Mouse (Mus musculus) cerebellum, postnatal 36 days (tissue): ENCODE measurements around the gene Clec2d.
"Not testable (repeated sequence)": the region's sequence is repeated elsewhere in the genome, so short reads cannot be mapped to it uniquely, and the experiment has no call there.

Experiments
- DNase-seq, 2 experiments: peaks; one replicate each; pipeline ENCODE4 v3.0.0; 2021 to 2022; ENCODE audit warnings: mixed read lengths in 2 of 2

Gene Clec2d

DNA sequence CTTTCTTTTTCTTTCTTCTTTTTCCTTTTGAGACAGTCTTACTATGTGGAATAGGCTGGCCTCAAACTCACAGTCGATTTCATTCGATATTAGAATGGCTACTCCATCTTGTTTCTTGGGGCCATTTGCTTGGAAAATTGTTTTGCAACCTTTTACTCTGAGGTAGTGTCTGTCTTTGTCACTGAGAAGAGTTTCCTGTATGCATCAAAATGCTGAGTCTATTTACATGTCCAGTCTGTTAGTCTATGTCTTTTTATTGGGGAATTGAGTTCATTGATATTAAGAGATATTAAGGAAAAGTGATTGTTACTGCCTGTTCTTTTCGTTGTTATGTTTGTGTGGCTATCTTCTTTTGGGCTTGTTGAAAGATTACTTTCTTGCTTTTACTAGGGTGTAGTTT is 7.4 kb downstream of the Clec2d start:
- not testable (repeated sequence) for DNase-seq

DNA sequence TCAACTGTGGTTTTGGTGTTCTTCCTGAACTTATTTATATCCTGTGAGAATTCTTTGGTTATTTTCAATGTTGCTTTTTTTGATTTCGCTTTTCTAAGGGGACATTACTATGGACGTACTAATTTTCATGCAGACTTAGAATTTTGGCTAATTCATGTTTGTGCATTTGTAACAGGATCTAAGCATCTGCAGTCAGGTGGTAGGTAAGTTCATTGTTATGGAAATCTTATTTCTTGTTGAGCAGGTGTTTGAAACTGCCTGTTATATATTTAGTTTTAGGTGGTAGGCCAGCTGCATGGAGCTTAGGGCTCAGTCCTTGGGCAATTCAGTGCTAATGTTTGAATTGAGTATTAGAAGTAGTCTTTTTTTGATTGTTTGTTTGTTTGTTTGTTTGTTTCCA is 13.0 kb downstream of the Clec2d start:
- no peak for DNase-seq

DNA sequence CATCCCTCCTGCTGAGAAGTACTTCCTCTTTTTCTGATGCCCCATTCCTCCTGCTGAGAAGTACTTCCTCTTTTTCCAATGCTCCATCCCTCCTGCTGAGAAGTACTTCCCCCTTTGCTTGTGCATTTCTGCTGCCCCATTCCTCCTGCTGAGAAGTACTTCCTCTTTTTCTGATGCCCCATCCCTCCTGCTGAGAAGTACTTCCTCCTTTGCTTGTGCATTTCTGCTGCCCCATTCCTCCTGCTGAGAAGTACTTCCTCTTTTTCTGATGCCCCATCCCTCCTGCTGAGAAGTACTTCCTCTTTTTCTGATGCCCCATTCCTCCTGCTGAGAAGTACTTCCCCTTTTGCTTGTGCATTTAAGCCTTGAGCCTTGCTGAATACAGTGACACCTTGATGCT is 19.7 kb downstream of the Clec2d start:
- DNase-seq: not testable (repeated sequence)

DNA sequence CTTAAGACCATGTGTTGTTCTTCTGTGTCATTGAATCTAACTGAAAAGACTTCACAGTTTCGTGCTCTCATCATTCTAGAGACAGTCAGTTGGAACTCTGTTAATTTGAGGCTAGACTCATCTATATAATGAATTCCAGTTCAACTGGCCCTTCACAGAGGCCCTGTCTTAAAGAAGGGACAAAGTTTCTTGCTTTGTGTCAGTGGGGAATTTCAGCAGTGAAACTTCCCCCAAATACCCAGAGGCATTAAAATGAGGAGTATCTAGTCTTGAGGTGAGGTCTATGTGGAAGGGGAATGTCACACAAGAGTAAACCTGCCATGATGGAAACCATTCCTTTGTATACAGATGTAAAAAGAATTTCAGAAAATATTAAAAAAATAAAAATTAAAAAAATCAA is 21.9 kb downstream of the Clec2d start:
- DNase-seq: no peak

DNA sequence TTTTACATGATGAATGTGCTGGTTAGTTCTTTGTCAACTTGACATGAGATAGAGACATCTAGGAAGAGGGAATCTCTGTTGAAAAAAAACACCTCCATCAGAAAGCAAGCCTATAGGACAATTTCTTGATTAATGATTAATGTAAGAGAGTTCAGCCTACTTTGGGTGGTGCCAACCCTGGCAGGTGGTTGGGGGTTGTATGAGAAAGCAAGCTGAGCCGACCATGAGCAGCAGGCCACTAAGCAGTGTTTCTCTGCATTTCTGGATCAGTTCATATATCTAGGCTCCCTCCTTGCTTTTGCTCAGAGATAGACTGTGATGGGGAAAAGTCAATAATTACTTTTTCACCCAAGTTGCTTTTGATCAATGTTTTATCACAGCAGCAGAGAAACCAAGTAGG is 23.9 kb downstream of the Clec2d start:
- no peak for DNase-seq

DNA sequence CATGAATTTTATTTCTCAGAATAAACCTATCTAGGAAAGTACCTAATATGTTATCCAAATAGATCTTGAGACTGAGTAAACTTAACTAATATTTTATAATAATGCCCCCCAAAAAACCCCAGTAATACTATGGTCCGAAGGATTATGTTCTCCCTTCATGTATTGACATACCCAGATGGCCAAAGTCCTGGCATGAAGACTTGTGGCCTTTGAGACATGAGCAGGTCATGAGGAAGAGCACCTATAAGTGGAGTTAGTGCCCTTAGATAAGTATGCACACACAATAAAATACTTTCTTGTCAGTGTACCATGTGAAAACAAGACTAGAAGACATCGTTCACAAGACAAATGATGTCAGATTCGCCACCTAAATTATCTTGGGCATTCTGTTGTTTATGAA is 24.4 kb downstream of the Clec2d start:
- no peak for DNase-seq

DNA sequence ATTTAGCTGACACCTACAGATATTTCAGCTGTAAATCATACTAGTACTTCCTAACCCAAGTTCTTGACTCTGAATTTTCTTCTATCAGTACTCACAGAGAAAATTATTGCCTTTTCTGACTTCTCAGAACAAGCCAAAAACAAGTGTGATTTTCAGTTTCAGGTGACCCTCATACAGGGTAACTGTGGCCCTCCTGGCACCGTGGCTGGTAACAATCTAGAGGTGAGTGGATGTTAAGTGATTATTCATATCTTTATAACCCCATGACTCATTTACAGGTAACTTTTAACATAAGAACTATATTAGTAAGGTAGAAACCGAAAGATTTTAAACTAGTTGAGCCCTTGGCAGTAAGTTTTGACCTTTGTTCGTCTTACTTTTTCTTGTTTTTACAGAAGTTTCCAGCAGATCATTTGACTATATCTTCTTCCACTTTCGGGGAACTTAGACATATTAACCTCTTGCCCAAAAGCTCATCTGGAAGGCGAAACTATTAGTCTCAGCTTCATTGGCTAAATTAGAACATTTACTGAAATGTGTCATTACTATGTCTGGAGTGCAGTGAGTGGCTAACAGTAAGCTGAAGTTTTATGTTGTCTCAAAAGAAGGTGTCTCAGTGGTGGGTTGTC is 28.6 kb downstream of the Clec2d start:
- no peak for DNase-seq

DNA sequence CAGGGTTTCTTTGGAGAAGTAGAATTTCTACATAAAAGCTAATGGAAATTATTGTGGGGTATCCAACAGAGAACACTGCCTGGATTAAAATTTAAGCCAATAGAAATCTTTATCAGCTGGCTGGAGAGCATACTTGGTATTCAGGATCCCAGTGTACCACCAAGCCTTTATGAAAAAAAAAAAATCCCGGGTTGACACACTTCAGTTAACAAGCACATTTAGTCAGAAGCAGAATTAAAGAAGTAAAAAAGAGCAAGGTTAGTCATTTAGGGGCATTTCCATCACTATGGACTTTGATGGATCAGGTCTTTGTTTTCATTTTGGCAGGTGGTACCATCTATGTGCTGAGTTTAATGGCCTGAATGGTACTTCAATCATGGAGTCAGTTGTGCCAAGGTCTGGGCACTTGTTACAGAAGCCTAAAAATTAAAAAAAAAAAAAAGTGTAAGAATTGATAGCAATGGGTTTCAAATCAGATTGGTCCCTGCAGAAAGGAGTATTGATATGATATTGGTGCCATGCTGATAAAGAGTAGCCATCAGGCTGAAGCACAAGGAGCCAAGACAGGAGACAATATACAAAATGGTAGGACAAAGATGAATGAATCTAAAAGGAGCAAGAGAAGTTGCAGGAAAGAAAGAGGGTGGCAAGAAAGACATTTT is 29.5 kb downstream of the Clec2d start:
- DNase-seq: no peak

DNA sequence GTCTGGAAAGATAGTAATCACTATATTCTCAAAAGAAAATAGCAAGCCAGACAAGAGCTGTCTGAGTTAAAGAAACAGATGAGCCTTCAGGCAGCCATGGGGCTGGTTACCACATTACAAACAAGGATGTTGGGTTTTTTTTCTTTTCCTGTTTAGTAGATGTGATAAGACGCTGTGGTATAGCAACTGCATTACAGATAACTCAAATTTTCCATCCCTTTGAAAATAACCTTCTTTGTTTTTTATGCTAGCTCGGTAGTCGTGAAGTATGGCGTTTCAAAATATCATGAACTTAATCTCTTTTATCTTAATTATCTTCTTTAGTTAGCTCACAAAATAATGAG is 30.0 kb downstream of the Clec2d start:
- DNase-seq: no peak

DNA sequence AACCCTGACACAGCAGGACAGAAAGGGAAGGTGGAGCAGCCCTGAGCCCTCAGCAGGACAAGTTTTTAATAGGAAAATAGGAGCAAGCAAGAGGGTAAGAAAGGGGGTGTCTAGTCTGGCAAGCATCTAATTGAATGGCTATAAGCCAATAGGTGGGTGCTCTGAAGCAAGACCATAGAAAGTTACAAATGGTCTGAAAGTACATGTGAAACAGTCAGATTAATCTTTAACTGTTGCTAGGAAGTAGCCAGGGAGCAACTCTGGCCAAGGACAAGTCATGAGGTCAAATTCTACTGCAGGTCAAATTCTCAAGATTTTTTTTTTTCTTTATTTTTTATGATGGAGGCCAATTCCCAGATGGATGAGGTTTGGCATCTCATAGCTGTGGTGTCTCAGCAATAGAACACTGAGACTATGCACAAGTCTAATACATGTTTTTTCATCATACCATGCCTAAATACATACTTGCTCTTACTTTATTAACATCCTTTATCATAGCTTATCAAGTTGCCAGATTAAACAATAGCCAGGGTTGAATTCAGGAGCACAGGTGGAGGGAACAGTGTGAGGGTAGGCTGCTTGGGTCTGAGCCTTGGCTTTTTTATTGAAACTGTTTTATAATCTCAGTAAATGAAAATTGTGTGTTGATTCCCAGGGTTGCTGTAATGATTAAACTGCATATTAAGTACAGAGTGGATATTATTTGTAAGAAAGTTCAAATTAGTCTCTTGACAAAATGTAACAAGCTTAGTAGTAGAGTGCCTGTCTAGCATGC is 32.2 kb downstream of the Clec2d start:
- DNase-seq: no peak

DNA sequence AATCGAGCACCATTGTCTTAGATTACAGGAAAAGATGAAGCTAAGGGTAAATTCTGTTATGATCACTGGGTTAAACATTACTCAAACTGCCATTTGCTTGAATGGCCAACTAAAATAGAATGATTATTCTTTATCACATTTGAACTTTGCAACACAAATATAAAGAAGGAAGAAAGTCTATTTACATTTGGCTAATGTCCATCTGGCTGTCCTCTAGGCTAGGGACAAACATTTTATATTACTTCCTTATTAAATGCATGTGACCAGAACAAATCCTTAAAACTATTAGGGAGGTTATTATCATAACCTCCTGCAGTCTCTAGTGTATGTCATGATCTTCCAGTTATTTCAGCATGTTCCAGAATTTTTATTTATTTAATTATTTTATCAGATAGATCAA is 33.1 kb downstream of the Clec2d start:
- no peak for DNase-seq

DNA sequence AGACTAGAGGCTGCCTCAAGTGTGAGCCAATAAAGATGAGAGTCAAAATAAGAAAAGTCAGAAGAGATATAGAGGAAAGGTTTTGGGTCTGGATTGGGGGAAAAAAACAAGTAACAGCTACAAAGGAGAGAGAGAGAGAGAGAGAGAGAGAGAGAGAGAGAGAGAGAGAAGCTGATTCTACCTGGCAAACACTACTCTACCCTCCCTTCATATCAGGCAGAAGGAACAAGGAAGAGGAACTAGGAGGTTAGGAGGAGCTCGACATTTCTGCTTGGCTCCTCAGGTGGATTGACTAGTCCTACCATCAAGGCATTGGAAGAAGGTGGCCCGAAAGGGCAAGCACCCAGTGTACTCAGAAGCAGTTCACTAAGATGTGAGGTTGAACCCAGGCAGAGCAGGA is 33.8 kb downstream of the Clec2d start:
- DNase-seq: no peak

DNA sequence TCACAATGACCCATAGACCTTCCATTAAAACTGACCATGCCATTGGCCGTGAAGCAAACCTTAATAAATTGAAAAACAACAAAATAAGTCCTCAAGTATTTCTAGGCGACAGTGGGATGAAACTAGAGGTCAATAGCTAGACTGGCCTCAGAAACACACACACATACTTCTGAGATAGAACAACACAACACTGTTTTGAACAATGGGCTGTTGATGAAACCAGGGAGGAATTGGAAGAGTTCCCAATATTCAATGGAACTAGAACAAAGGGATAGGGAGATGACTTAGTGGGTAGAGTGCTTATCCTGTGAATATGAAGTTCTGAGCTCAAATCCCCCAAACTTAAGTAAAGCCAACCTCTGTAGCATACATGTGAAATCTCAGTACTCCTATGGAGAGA is 34.6 kb downstream of the Clec2d start:
- DNase-seq: no peak

DNA sequence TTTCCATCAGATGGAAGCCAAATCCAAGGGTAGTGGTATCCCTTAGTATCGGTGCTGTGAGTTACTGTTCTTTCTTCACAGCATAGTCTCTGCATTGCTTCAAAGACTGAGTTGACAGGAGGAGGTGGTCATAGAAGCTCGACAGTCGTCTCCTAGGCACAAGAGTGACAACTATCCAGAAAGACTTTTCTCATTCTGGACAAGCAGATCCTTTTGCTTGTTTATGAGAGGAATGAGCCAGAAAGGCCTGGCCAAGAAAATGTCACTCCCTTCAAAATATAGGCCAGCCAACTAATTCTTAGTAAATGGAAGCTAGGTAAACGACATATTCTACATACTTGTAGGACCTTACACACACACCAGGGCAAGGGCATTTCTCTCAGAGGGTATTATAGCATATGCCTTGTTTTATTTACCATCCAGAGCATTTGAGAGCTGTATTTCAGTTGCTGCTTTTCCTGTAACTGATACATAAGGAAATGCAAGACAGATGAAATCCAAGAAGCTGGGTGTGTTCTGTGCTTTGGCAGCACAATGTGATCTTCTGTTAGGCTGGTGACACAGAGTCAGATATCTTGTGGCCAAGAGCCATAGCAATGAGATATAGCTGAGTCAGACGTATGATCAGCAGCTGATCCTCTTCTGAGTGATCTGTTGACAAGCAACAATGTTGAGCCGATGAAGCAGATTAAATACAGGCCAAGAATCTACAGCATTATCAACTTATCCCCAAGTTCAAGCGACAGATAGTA is 35.6 kb downstream of the Clec2d start:
- DNase-seq: no peak

DNA sequence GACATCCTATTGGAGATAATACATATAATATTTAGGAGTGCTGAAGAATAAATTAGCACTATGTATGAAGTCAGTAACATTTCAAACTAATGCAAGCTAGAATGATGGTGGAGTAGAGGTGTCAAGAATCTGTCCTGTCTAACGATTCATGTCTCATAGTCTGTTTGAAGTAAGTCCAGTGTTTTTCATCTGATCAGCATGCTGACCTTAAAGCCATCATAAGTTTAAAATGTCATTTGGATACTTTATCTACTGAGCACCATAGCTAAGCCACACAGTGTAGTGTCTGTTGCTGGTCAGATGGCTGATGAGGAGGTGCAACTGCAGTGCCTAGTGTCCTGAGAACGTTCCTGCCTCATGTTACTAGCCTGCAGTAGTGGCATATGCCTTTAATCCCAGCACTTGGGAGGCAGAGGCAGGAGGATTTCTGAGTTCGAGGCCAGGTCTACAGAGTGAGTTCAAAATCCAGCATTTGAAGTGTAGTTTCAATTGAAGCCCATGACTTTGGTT is 36.4 kb downstream of the Clec2d start:
- no peak for DNase-seq

DNA sequence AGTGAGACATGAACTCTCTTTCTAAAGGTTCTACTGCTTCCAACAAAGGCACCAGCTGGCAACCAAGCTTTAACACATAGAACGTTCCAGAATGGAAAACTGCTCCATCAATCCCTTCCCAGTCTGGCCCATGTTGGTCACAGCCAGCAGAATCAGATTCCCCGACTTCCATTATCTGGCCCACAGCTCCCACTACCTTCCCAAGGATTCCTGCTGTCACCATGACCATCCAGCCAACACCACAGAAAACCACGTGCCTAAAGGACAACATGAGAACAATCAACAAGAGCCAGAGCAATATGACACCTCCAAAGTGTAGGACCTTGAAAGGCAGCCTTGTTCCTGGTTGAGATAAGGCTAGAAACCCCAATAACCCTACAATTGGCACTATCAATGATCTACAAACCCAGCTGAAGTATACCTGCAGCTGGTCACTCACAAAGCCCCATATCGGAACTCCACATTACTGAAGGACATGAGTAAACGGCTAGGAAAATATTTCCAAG is 37.8 kb downstream of the Clec2d start:
- no peak for DNase-seq

DNA sequence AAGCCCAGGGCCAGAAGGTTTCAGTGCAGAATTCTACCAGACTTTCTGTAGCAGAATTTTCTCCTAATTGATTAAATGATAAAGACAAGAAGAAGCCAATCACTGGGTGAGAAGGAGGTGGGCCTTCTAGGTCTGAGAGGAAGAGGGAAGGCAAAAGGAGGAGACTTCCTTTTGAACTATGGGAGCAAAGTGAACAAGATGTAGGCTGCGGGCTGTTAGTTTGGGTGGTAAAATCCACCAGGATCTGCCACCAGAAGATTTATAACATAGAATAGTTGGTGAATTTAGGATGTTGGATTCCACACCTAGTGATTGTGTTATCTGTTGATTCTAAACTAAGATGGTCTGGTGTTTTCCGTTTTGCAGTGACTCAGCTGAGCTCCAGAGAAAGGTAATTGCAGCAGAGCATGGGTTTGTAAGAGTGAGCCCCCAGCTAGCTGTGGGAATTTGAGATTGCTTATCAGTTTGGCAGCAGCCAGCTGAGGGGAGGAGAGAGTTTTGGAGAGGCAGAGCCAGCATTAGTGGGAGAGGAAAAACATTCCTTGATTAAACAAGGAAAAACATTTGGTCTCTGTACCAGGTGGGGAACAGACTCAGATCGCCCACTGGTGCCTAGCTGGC is 39.6 kb downstream of the Clec2d start:
- no peak for DNase-seq

DNA sequence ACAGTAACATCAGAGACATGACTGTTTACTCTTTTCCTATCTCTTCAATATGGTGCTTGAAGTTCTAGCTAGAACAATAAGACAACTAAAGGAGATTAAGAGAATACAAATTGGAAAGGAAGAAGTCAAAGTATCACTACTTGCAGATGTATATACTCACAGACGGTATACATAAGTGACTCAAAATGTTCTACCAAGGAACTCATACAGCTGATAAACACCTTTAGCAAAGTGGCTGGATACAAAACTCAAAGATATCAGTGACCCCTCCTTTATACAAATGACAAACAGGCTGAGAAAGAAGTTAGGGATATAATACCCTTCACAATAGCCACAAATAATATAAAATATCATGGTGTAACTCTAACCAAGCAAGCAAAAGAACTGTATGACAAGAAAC is 40.6 kb downstream of the Clec2d start:
- DNase-seq: no peak

DNA sequence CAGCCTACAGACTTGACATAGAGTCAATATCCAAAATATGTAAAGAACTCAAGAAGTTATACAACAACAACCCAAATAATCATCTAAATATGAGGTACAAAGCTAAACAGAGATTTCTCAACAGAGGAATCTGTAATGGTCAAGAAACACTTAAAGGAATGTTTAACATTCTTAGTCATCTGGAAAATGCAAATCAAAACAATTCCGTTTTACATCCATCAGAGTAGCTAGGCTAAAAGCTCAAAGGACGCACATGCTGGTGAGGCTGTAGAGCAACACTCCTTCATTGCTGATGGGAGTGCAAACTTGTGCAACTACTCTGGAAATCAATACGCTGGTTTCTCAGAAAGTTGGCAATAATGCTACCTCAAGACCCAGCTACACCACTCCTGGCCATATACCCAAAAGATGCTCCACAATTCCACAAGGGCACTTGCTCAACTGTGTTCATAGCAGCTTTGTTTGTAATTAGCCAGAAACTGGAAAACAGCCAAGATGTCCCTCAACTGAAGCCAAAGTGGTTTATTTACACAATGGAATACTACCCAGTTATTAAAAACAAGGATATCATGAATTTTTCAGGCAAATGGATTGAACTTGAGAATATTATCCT is 41.9 kb downstream of the Clec2d start:
- DNase-seq: no peak

DNA sequence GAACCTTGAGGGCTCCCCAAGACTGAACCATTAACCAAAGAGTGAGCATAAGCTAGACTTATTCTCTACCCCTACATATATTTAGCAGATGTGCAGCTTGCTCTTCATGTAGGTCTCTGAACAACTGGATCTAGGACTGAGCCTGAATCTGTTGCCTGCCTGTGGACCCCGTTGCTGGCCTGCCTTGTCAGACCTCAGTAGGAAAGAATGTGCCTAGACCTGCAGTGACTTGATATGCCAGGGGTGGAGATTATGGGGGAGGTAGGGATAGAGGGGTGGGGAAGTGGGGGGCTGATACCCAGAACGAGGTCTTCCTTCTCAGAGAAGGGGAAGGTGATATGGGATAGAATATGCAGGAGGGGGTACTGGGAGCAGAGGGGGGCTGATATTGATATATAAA is 43.2 kb downstream of the Clec2d start:
- DNase-seq: no peak

DNA sequence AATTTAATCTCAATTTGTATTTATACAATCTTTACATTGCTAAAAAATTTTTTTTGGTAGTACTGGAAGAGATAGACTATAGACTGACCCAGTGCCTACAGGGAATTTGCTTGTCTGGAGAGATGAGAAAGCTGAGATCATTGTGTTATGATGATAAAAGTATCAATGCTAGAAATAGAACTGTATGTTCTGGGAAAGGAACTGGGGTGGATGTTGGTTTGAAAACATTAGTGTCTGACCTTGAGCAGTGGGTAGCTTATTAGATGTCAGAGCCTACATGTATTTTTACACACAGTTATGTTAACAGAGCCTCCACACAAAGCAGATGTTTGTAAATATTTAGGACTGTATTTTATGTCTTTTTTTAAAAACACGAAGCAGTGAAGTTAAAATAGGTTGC is 43.7 kb downstream of the Clec2d start:
- no peak for DNase-seq

DNA sequence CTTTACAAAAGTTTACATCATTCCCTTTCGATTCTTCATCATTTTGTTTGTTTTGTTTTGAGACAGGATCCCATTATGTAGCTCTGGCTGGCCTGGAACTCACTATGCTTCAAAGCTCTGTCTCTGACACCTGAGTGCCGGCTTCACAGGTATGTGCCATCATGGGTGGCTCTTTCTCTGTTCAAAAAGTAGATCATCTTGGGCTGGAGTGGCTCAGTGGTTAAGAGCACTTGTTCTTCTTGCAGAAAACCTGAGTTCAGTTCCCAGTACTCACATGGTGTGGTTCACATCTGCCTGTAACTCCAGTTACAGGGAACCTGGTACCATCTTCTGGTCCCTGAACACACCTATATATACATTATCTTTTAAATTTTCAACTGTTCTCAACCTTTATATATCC is 44.7 kb downstream of the Clec2d start:
- no peak for DNase-seq
